Mouse (Mus musculus) thymus, adult 2 months (tissue): ENCODE results near the gene Rarb. TPM values are rescaled to one million over a fixed set of nuclear protein-coding genes. Genes with fewer than 3 reads are reported as not detected.

Experiments
- DNase-seq: peaks from one replicate; pipeline ENCODE4 v3.0.0; 2021
- H3K27ac ChIP-seq: fragments of 200-500 bp; 2 replicates; pipeline ENCODE4 v1.5.1; 2012; ENCODE audit warnings: low read length, control low read depth; ENCODE audit not compliant: control insufficient read depth, insufficient read depth
- H3K27me3 ChIP-seq: fragments of 200-500 bp; 2 replicates; pipeline ENCODE4 v1.6.1; 2012; ENCODE audit warnings: mild to moderate bottlenecking, low read length, moderate library complexity, mixed read lengths; ENCODE audit not compliant: control insufficient read depth, insufficient read depth
- H3K36me3 ChIP-seq: fragments of 200-500 bp; 2 replicates; pipeline ENCODE4 v1.6.1; 2012; ENCODE audit warnings: mild to moderate bottlenecking, low read length, moderate library complexity; ENCODE audit not compliant: control insufficient read depth, insufficient read depth
- H3K4me1 ChIP-seq: fragments of 200-500 bp; replicated peaks from 2 replicates; pipeline ENCODE4 v1.6.1; 2012; ENCODE audit warnings: low read length; ENCODE audit not compliant: control insufficient read depth, insufficient read depth
- H3K4me3 ChIP-seq: fragments of 200-500 bp; 2 replicates; pipeline ENCODE4 v1.5.1; 2012; ENCODE audit warnings: mild to moderate bottlenecking, low read length, control low read depth, moderate library complexity; ENCODE audit not compliant: control insufficient read depth, insufficient read depth
- CTCF ChIP-seq: fragments of 200-500 bp; IDR thresholded peaks from 2 replicates; pipeline ENCODE4 v1.5.1; 2012; ENCODE audit warnings: mild to moderate bottlenecking, control low read depth, low read length, moderate library complexity, borderline replicate concordance; ENCODE audit not compliant: control insufficient read depth, poor library complexity, insufficient read depth; ENCODE audit errors: extremely low read depth
- POLR2A ChIP-seq: fragments of 200-500 bp; IDR thresholded peaks from 2 replicates; pipeline ENCODE4 v1.6.1; 2012; ENCODE audit warnings: mild to moderate bottlenecking, low read length, control low read depth, moderate library complexity; ENCODE audit not compliant: control insufficient read depth, poor library complexity, insufficient read depth; ENCODE audit errors: extremely low read depth
- WGBS: fragments of 180-500 bp; shearing (Covaris S2); methylation state at CpG from one replicate; pipeline ENCODE4 v1.1.7; 2018; 5-methylcytosine and 5-hydroxymethylcytosine counted together
- polyA plus RNA-seq: library from polyadenylated mRNA; depleted of rRNA; stranded (reverse); fragments of >200 nt; gene quantifications from 2 replicates; pipeline ENCODE4 v1.2.3, GENCODE M21; 2012; rRNA removed

Rarb gene
- 1.8 and 2.9 TPM in 2 replicates for polyA plus RNA-seq

DNA sequence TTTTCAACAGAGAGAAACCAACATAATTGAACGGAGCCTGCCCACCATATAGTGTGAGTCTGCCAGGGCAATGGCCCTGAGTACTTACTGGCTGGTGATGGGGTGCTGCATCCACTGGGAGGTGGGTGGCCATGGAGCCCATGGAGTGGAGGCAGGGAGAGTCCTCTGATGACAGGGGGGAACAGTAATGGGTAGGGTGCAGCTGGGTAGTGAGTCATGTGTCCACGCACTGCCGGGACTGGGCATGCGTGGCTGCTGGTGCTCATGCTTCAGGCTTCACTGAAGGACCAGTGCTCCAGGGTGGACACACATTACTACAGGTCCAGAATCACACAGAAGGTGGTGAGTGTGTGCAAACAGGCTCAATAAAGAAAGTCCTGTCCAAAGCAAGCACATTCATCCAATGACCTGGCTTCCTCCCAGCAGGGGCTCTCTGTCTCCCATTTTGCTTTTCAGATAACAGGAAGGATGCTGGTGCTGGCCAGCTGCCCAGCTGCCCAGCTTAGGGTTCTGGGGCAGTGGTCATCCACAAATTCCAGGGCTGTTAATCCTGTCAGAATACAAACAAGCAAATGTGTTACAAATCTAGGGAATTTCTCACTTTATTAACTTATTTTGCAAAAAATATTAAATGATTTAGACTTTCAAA is at the start of gene Rarb:
TSS of gene Rarb (minus strand) at position 555 of the 649 bp plus-strand sequence.
- Histone ChIP-seq H3K4me1 (no peaks in the 10 kb centered on the region), H3K27me3 (no peaks in the 10 kb centered on the region), H3K27ac (no peak within 1 kb of the TSS), H3K4me3 (no peak within 1 kb of the TSS), H3K36me3 (no peaks in the 10 kb centered on the region)
- TF ChIP-seq POLR2A, result no peak
- TF ChIP-seq CTCF, result no peak
- WGBS, result 94% methylated on average over 4 of the region's 4 CpGs
- DNase-seq, result no peak

DNA sequence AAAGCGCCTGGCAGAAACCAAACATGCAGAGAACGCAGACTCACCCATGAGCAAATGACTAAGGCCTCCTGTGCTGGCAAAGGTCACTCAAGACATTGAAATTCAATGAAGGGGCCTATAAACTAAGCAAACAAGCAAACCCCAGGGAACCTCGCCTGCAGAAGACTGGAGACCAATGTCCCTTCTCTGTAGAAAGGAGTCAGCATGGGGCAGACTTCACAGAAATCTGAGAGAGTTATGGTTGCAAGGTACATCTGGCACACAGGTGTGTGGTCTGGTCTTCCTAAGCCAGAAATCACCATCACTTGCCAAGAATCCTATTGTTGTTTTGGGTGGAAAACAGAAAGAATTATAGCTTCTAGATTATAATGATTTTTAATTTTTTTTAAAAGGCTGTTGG is 23.1 kb upstream of the Rarb start:
- H3K36me3 ChIP-seq, result no peaks in the 10 kb centered on the region
- no peak overlapping the region for H3K4me3 ChIP-seq
- DNase-seq, result no peak
- no peaks in the 10 kb centered on the region for H3K4me1 ChIP-seq
- TF ChIP-seq CTCF (no peak), POLR2A (no peak)
- 97% methylated on average over 3 of the region's 3 CpGs for WGBS
- H3K27me3 ChIP-seq, result no peaks in the 10 kb centered on the region
- H3K27ac ChIP-seq, result no peak overlapping the region

DNA sequence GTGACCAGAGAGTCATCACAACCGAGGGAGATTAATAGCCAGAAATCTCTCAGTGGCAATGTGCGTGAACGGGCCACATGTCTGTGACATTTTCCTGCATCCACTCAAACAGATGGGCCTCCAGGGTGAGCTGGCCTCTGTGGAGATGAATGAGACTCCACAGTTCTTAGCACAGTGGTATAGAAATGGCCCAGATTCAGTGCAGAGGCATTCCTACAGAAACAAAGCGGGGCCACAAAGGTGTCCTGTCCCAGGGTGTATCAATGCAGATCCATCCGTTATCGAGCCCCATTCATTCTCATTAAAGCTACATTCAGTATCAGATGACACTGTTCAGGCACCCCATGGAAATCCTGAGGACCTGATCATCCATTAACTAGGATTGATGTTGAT is 22.6 kb upstream of the Rarb start:
- DNase-seq, result no peak
- H3K27ac ChIP-seq, result no peak overlapping the region
- H3K36me3 ChIP-seq, result no peaks in the 10 kb centered on the region
- no peaks in the 10 kb centered on the region for H3K4me1 ChIP-seq
- TF ChIP-seq CTCF (no peak), POLR2A (no peak)
- no peak overlapping the region for H3K4me3 ChIP-seq
- WGBS, result 98% methylated on average over 6 of the region's 6 CpGs
- no peaks in the 10 kb centered on the region for H3K27me3 ChIP-seq

DNA sequence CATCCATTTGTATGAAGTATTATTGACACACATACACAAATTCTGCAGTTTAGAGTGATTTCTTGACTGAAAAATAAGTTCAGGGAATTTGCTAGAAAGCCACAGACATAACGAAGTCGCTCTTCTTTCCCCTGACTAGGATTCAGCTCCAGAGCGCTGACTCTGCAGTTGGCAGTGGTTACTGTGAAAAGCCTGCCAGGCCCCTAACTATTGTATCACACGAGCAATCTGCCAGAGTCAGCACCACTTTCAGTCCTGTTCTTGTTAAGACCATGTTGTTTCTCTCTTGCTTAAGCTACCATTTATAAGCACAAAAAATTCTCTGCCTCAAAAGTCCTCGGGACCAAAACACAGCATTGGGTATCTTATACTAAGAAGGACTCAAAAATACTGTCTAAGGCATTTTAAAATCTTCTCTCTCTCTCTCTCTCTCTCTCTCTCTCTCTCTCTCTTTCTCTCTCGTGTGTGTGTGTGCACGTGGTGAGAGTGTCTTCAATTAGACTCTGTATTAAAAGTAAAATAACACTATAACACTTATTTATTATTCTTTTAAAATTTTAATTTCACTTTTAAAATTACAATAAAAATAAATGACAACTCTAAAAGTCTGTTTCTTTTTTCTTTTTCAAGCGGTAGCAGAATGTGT is 22.1 kb upstream of the Rarb start:
- Histone ChIP-seq H3K4me1 (no peaks in the 10 kb centered on the region), H3K27ac (no peak overlapping the region), H3K27me3 (no peaks in the 10 kb centered on the region), H3K4me3 (no peak overlapping the region), H3K36me3 (no peaks in the 10 kb centered on the region)
- DNase-seq, result no peak
- 82% methylated on average over 8 of the region's 8 CpGs for WGBS
- no peak for TF ChIP-seq CTCF

DNA sequence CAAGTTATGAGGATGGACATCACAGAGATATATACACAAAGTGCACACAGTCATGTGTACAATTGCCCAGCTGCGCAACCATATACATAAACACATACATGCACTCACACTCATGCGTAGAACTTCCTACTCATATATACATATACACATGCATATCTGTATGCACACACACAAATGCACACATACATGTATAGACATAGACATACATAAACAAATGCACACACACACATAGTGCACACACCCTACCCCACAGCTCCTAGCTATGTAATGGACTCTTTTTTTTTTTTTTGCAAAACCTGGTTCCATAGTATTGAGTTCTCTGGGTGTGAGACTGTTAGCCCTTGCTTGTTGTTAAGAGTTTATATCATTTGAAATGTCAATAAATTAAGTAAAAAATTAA is 21.2 kb upstream of the Rarb start:
- no peak overlapping the region for H3K4me3 ChIP-seq
- no peaks in the 10 kb centered on the region for H3K27me3 ChIP-seq
- H3K36me3 ChIP-seq, result no peaks in the 10 kb centered on the region
- TF ChIP-seq POLR2A (no peak), CTCF (no peak)
- no peaks in the 10 kb centered on the region for H3K4me1 ChIP-seq
- WGBS, result 99% methylated on average over 2 of the region's 2 CpGs
- H3K27ac ChIP-seq, result no peak overlapping the region
- DNase-seq, result no peak

DNA sequence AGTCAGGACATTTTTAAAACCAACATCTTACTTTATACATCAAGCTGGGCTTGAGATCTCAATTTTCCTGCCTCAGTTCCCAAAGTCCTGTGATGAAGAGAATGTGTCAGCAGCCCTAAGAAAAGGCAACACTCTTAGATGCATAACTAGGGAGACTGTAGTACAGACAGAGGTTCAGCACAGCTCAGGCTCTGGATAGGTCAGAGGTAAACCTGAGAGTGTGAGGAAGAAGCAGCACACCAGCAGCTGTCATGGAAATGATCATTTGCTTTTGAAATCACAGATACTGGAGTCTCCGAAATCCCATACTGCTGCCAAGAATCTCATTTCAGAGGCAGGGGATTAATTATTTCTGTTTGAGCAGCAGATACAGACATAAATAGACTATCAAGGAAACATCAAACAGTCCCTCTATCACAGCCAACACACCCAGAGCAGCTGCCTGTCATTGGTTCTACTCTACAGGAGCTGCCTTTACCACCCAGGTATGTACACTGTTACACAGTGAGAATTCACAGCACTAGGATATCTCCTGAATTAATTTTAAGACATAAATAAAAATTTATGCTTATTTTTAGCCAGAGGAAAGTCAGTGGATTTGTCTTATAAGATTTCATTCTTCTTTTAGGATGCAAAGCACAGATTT is 3.7 kb downstream of the Rarb start:
- no peak for DNase-seq
- WGBS, result 95% methylated on average over 1 of the region's 1 CpGs
- H3K4me3 ChIP-seq, result no peak overlapping the region
- no peaks in the 10 kb centered on the region for H3K36me3 ChIP-seq
- H3K27ac ChIP-seq, result no peak overlapping the region
- H3K27me3 ChIP-seq, result no peaks in the 10 kb centered on the region
- TF ChIP-seq POLR2A (no peak), CTCF (no peak)
- H3K4me1 ChIP-seq, result no peaks in the 10 kb centered on the region

DNA sequence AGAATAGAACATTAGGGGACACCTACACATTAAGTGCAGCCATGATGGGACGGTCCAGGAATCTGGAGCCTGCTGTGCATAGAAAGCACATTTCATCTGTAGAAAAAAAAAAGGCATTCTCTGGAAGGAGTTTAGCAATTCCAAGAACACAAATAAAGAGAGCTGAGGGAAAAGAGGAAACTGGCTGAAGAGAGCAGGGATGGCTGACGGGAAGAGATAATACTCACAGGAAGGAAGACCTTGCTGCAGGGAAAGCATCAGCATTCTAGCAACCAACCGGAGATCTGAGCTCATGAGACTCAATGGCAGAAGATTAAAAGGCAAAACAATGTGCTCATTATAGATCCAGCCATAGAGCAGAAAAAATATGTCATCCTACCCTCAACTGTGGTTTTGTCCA is 12.8 kb downstream of the Rarb start:
- Histone ChIP-seq H3K27ac (no peak overlapping the region), H3K27me3 (no peaks in the 10 kb centered on the region), H3K4me3 (no peak overlapping the region), H3K4me1 (no peaks in the 10 kb centered on the region), H3K36me3 (no peaks in the 10 kb centered on the region)
- 89% methylated on average over 3 of the region's 3 CpGs for WGBS
- TF ChIP-seq POLR2A (no peak), CTCF (no peak)
- no peak for DNase-seq
